Mouse (Mus musculus) embryonic facial prominence, embryonic 11.5 days (tissue): ENCODE measurements at regions not wholly inside any gene's neighbourhood (a gene's known extent, or its start where the extent isn't known, plus 50 kb on each side); places are given as distances from the start of the nearest gene placed in this dataset.

Experiments
- ATAC-seq: fragments of 200-750 bp; cut with Nextera tagmentation; replicated peaks from 2 replicates; pipeline ENCODE4 v1.8.0; 2017; ENCODE audit warnings: low read depth; ENCODE audit not compliant: insufficient number of reproducible peaks, low FRiP score, low TSS enrichment
- DNase-seq: peaks from one replicate; pipeline ENCODE4 v3.0.0-alpha.2; 2015; ENCODE audit warnings: low spot score
- H3K27ac ChIP-seq: fragments of 300-500 bp; sonication (generic); replicated peaks from 2 replicates; pipeline ENCODE4 v1.5.1; 2014; ENCODE audit warnings: mild to moderate bottlenecking, low read depth, low read length, control low read depth
- H3K27me3 ChIP-seq: fragments of 300-500 bp; sonication (generic); 2 replicates; pipeline ENCODE4 v1.6.1; 2014; ENCODE audit warnings: mild to moderate bottlenecking, low read length, moderate library complexity, mixed read lengths; ENCODE audit not compliant: control insufficient read depth, insufficient read depth
- H3K36me3 ChIP-seq: fragments of 300-500 bp; sonication (generic); replicated peaks from 2 replicates; pipeline ENCODE4 v1.6.1; 2014; ENCODE audit warnings: low read depth, mild to moderate bottlenecking, low read length, moderate library complexity, mixed read lengths; ENCODE audit not compliant: control insufficient read depth, insufficient read depth
- H3K4me1 ChIP-seq: fragments of 300-500 bp; sonication (generic); 2 replicates; pipeline ENCODE4 v1.6.1; 2014; ENCODE audit warnings: low read length, mixed read lengths; ENCODE audit not compliant: control insufficient read depth, insufficient read depth
- H3K4me2 ChIP-seq: fragments of 300-500 bp; sonication (generic); 2 replicates; pipeline ENCODE4 v1.6.1; 2014; ENCODE audit warnings: low read depth, mild to moderate bottlenecking, control low read depth, low read length, moderate library complexity
- H3K4me3 ChIP-seq: fragments of 300-500 bp; sonication (generic); 2 replicates; pipeline ENCODE4 v1.5.1; 2014; ENCODE audit warnings: low read depth, low read length, control low read depth
- H3K9ac ChIP-seq: fragments of 300-500 bp; sonication (generic); replicated peaks from 2 replicates; pipeline ENCODE4 v1.6.1; 2014; ENCODE audit warnings: mild to moderate bottlenecking, control low read depth, low read length
- H3K9me3 ChIP-seq: fragments of 300-500 bp; sonication (generic); replicated peaks from 2 replicates; pipeline ENCODE4 v1.6.1; 2016; ENCODE audit warnings: mild to moderate bottlenecking, low read length, inconsistent platforms, mixed read lengths; ENCODE audit not compliant: control insufficient read depth
- WGBS: fragments of 180-500 bp; shearing (Covaris S2); extraction: QIAGEN DNeasy Blood & Tissue Kit; methylation state at CpG from one replicate; pipeline ENCODE4 v1.1.7; 2014; 5-methylcytosine and 5-hydroxymethylcytosine counted together

GRCm38 (mm10) chr1:150160314-150160713 lies 60.5 kb downstream of the Ptgs2 start:
- no peak for ATAC-seq
- Histone ChIP-seq H3K27ac (no peak overlapping the region), H3K4me1 (no peaks in the 10 kb centered on the region), H3K27me3 (no peaks in the 10 kb centered on the region), H3K9ac (no peak overlapping the region), H3K9me3 (no peaks in the 10 kb centered on the region), H3K4me3 (no peak overlapping the region), H3K4me2 (no peak overlapping the region), H3K36me3 (no peaks in the 10 kb centered on the region)
- whole genome bisulfite sequencing: 80% methylated on average over 2 of the region's 2 CpGs
- no peak for DNase-seq

- Histone ChIP-seq H3K4me2 (no peak overlapping the region), H3K4me3 (no peak overlapping the region), H3K4me1 (no peaks in the 10 kb centered on the region), H3K27ac (no peak overlapping the region), H3K9ac (no peak overlapping the region), H3K27me3 (no peaks in the 10 kb centered on the region), H3K9me3 (no peaks in the 10 kb centered on the region), H3K36me3 (no peaks in the 10 kb centered on the region)
- ATAC-seq (peak; percentile 89), DNase-seq (peak; percentile 81)
- 55% methylated on average over 17 of the region's 17 CpGs for WGBS
Measured at GRCm38 (mm10) chr1:150164890-150165596, 65.2 kb downstream of the Ptgs2 start.

DNA sequence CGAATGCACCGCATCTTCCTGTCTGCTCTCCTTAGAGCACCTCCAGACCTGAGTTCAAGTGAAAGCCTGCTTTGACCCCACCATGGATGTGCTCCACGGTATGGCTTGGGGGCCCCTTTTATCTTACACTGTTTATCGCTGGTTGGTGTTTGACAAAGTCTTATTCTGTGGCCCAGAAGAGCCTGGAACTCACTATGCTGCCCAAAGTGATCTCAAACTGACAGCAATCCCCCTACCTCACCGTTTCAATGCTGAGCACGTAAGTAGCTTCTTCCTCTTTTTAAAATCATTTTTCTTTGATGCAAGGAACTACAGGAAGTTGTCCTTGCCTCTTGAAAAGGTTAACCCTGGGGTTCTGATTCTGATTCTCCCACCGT lies 65.8 kb downstream of the Ptgs2 start:
- H3K27ac ChIP-seq: no peak overlapping the region
- H3K4me1 ChIP-seq: no peaks in the 10 kb centered on the region
- WGBS: 71% methylated on average over 7 of the region's 7 CpGs
- no peak overlapping the region for H3K9ac ChIP-seq
- ATAC-seq: peak; percentile 8; the same call in 1 of the 2 replicates
- H3K9me3 ChIP-seq: no peaks in the 10 kb centered on the region
- peak; percentile 3 for DNase-seq
- H3K36me3 ChIP-seq: no peaks in the 10 kb centered on the region
- H3K4me2 ChIP-seq: no peak overlapping the region
- H3K27me3 ChIP-seq: no peaks in the 10 kb centered on the region
- no peak overlapping the region for H3K4me3 ChIP-seq

GRCm38 (mm10) chr1:150167172-150167571 lies 67.3 kb downstream of the Ptgs2 start:
- Histone ChIP-seq H3K27ac (no peak overlapping the region), H3K9ac (no peak overlapping the region), H3K4me1 (no peaks in the 10 kb centered on the region), H3K9me3 (no peaks in the 10 kb centered on the region), H3K36me3 (no peaks in the 10 kb centered on the region), H3K27me3 (no peaks in the 10 kb centered on the region), H3K4me3 (no peak overlapping the region), H3K4me2 (no peak overlapping the region)
- DNase-seq (no peak), ATAC-seq (no peak)

- H3K4me1 ChIP-seq: no peaks in the 10 kb centered on the region
- H3K27ac ChIP-seq: no peak overlapping the region
- no peak for ATAC-seq
- no peak overlapping the region for H3K4me2 ChIP-seq
- 77% methylated on average over 3 of the region's 3 CpGs for WGBS
- no peaks in the 10 kb centered on the region for H3K36me3 ChIP-seq
- DNase-seq: no peak
- H3K27me3 ChIP-seq: no peaks in the 10 kb centered on the region
- H3K9ac ChIP-seq: no peak overlapping the region
- no peaks in the 10 kb centered on the region for H3K9me3 ChIP-seq
- H3K4me3 ChIP-seq: no peak overlapping the region
Measured at GRCm38 (mm10) chr1:150174204-150174603, 74.4 kb downstream of the Ptgs2 start.

- Histone ChIP-seq H3K4me1 (no peaks in the 10 kb centered on the region), H3K27me3 (no peaks in the 10 kb centered on the region), H3K9me3 (no peaks in the 10 kb centered on the region), H3K4me3 (no peak overlapping the region), H3K27ac (no peak overlapping the region), H3K36me3 (no peaks in the 10 kb centered on the region), H3K4me2 (no peak overlapping the region), H3K9ac (no peak overlapping the region)
- no peak for ATAC-seq
- no peak for DNase-seq
- 88% methylated on average over 1 of the region's 1 CpGs for WGBS
Measured at GRCm38 (mm10) chr1:150177029-150177740, 77.4 kb downstream of the Ptgs2 start.

GRCm38 (mm10) chr1:150202022-150202421 lies 102.2 kb downstream of the Ptgs2 start:
- no peak for DNase-seq
- Histone ChIP-seq H3K36me3 (no peaks in the 10 kb centered on the region), H3K4me3 (no peak overlapping the region), H3K4me2 (no peak overlapping the region), H3K27ac (no peak overlapping the region), H3K27me3 (no peaks in the 10 kb centered on the region), H3K9me3 (no peaks in the 10 kb centered on the region), H3K9ac (no peak overlapping the region), H3K4me1 (no peaks in the 10 kb centered on the region)
- 85% methylated on average over 2 of the region's 2 CpGs for WGBS
- no peak for ATAC-seq

DNA sequence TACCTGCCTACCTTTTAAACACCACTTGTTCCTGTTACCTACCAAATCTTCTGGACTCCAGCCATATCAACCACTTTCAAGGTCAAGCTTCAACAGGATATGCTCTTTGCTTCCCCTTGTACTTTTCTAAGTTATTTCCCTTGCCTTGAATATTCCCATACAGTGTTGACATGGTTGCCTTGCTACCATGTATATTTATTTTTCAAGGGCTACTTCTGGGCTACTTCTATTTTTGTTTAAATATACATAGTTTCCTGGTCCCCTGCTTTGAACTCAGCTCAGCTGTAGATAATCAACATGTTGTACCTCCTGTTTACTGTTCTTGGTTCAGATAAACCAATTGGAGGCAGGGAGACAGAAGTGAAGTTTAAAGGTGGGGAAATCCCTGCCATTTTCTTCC lies 106.8 kb upstream of the Pdc start:
- Histone ChIP-seq H3K27ac (no peak overlapping the region), H3K9me3 (no peaks in the 10 kb centered on the region), H3K4me3 (no peak overlapping the region), H3K4me2 (no peak overlapping the region), H3K4me1 (no peaks in the 10 kb centered on the region), H3K27me3 (no peaks in the 10 kb centered on the region), H3K36me3 (no peaks in the 10 kb centered on the region), H3K9ac (no peak overlapping the region)
- DNase-seq: no peak
- ATAC-seq: no peak
